Mouse (Mus musculus): Measurements from ENCODE around the gene Lyst. TPM values are rescaled to one million over a fixed set of nuclear protein-coding genes. Genes with fewer than 3 reads are reported as not detected.

Gene Lyst
- total RNA-seq, 2 experiments from 2014 or later = 10.1 to 19.3 TPM

- ATAC-seq (replicated peaks; ENCODE audit: low FRiP score, low TSS enrichment, poor library complexity, severe bottlenecking) = no peak
These were observed 17.9 kb upstream of the Lyst start for GRCm38 (mm10) chr13:13572060-13572835.

- ATAC-seq (replicated peaks; ENCODE audit: low FRiP score, low TSS enrichment, poor library complexity, severe bottlenecking) = no peak
These were observed 17.3 kb upstream of the Lyst start for GRCm38 (mm10) chr13:13572941-13573340.

DNA sequence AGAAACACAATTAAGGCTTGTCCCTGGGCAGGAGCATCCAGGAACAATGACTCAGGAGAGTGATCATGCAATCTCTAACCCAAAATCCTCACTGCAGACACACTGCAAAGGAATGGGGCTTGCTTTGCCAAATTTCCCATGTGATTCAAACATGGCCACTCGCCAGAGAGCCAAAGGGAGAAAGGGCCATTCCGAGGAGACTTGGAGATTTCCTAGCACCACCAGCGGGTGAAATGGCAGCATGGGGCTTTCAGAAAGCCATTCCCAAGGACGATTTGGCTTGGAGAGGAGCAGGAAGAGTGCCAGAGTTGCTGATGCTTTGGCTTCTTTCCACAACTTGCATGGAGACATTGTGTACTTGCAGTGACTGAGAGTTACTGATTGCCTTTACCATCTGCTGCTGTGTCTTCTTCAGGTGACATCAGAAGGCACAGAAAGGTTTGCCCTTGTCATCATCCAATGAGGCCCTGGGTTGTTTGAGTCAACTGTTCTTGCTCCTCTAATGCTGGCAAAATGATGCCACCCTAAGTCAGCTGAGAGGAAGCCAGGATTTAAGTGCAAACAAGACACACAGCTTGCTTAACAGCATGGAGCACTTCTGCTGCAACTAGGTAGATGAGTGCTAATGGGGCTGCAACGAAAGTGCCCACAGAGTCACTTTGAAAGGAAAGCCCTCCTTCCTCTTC lies 16.5 kb upstream of the Lyst start:
- ATAC-seq (replicated peaks; ENCODE audit: low FRiP score, low TSS enrichment, poor library complexity, severe bottlenecking) = no peak

- no peak for ATAC-seq (replicated peaks; ENCODE audit: low FRiP score, low TSS enrichment, poor library complexity, severe bottlenecking)
These were observed 15.8 kb upstream of the Lyst start for GRCm38 (mm10) chr13:13574258-13574870.

DNA sequence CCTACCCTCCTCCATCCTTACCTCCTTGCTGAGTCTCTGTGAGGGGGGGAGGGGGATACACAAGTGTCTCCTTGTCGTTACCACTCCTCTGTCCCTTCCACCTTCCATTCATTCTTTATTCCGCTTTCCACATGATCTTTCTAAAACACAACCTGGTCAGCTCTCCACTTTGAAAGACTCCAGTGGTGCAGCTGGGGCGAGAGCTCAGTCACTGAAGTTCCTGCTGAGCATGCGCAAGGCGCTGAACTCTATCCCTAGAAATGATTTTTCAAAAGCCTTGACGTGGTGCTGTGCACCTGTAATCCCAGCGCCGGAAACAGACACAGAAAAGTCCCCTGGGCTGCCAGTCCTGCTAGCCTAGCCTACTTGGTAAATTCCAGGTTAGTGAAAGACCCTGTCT lies 15.1 kb upstream of the Lyst start:
- ATAC-seq (replicated peaks; ENCODE audit: low FRiP score, low TSS enrichment, poor library complexity, severe bottlenecking) = no peak

- ATAC-seq (replicated peaks; ENCODE audit: low FRiP score, low TSS enrichment, poor library complexity, severe bottlenecking) = no peak
These were observed 13.6 kb upstream of the Lyst start for GRCm38 (mm10) chr13:13576469-13577205.

GRCm38 (mm10) chr13:13581988-13582387 lies 8.2 kb upstream of the Lyst start:
- no peak for ATAC-seq (replicated peaks; ENCODE audit: low FRiP score, low TSS enrichment, poor library complexity, severe bottlenecking)

DNA sequence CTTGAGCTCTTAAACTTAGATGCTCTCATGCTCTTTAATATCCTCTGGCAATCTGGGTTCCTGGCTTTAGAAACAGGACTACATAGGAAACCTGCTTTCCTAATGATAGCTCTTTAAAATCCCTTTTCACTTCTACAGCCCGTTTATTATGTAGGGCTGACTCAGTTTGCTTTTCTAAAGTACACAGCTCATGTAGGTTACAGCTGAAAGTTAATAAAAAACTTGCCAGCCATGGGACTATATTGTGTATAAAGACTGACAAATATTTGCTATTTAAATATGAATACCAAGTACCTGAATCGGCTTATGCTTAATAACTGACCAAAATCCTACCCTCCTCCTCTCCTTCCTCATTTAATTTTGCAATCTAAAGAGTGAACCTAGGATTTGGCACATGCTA lies 6.7 kb upstream of the Lyst start:
- no peak for ATAC-seq (replicated peaks; ENCODE audit: low FRiP score, low TSS enrichment, poor library complexity, severe bottlenecking)

DNA sequence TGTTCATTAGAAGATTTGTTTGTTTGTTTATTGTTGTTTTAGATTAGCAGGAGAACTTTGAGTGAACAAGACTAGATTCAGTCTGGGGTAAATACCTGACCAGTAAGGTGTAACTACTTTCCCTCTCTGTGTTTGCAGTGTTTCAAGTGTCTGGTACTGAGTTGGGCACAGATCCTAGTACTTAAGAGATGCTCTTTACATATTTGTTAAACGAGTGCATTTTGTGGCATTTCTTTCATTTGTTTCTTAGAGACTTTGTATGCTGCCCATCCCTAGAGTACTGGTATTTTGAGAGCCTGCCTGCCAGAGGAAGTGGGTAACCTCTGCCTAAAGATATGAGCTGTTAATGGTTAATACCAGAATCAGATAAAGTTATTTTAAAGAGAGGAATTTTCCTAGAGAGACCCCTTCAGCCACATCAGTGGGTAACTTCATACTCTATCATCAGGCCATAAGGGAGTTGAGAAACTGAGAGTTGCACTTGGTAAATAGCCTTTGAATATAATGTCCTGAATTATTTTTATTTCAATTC lies 2.5 kb upstream of the Lyst start:
- no peak for ATAC-seq (replicated peaks; ENCODE audit: low FRiP score, low TSS enrichment, poor library complexity, severe bottlenecking)

- no peak for ATAC-seq (replicated peaks; ENCODE audit: low FRiP score, low TSS enrichment, poor library complexity, severe bottlenecking)
These were observed 1.7 kb upstream of the Lyst start for GRCm38 (mm10) chr13:13588518-13588917.

GRCm38 (mm10) chr13:13589032-13589431 lies 1.2 kb upstream of the Lyst start:
- ATAC-seq (replicated peaks; ENCODE audit: low FRiP score, low TSS enrichment, poor library complexity, severe bottlenecking) = no peak

DNA sequence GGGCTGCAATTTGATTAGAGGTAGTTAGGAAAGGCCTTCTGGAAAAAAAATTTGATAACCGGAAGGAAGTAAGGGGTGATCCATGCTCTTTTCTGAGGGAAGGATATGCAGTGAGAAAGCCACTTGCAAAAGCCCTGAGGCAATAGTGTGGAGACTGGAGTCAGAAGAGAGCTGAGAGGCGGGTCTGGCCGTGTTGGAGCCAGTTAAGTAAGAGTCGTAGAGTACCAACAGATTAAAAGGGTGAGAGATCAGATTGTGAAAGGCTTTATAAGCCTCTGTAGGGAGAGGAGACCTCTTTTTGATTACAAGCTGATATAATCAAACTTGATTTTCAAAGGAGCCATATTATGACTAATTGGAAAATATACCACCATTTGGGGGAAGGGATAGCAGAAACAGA lies 1.7 kb downstream of the Lyst start:
- ATAC-seq (replicated peaks; ENCODE audit: low FRiP score, low TSS enrichment, poor library complexity, severe bottlenecking) = no peak

- no peak for ATAC-seq (replicated peaks; ENCODE audit: low FRiP score, low TSS enrichment, poor library complexity, severe bottlenecking)
These were observed 6.3 kb downstream of the Lyst start for GRCm38 (mm10) chr13:13596424-13597044.

- no peak for ATAC-seq (replicated peaks; ENCODE audit: low FRiP score, low TSS enrichment, poor library complexity, severe bottlenecking)
These were observed 7.7 kb downstream of the Lyst start for GRCm38 (mm10) chr13:13597896-13598295.

GRCm38 (mm10) chr13:13601407-13601806 lies 11.2 kb downstream of the Lyst start:
- no peak for ATAC-seq (replicated peaks; ENCODE audit: low FRiP score, low TSS enrichment, poor library complexity, severe bottlenecking)

- ATAC-seq (replicated peaks; ENCODE audit: low FRiP score, low TSS enrichment, poor library complexity, severe bottlenecking) = no peak
These were observed 16.0 kb downstream of the Lyst start for GRCm38 (mm10) chr13:13606149-13606548.

DNA sequence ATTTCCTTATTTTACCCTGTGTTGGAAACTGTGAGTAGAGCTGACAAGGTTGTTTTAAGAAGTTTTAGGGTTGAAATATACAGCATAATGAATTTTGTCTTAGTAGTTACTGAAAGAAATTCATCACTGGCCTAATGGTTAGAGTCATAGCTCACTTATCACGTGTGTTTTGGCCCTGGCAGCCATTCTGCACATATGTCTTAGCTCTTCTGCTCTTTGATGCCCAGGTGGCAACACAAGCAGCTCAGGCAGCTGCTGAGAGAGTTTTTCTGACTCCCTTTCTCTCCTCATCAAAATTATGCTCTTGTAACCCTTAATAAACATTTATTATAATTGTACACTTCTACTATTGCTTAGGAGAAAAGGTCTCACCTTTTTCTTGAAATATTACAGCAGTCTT lies 18.1 kb downstream of the Lyst start:
- no peak for ATAC-seq (replicated peaks; ENCODE audit: low FRiP score, low TSS enrichment, poor library complexity, severe bottlenecking)

DNA sequence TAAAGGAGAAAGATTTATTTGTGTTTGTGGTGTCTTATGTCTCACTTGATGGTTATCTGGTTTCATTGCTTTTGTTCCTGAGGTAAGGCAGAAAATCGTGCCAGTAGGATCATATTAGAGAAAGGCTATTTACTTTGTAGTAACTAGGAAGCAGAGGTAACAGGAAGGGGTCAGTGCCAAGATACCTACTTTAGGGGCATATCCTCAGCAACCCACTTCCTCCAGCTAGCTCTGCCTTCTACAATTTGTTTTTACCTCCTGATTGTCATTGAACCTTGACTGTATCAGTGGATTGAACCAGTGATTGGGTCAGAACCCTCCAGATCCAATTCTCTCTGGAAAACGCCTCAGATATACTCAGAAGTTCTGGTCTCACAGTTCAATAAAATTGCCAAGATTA lies 19.5 kb downstream of the Lyst start:
- no peak for ATAC-seq (replicated peaks; ENCODE audit: low FRiP score, low TSS enrichment, poor library complexity, severe bottlenecking)

- ATAC-seq (replicated peaks; ENCODE audit: low FRiP score, low TSS enrichment, poor library complexity, severe bottlenecking) = peak; percentile 83
These were observed 22.7 kb downstream of the Lyst start for GRCm38 (mm10) chr13:13612882-13613281.
